Mouse (Mus musculus): ENCODE results near the gene Pex5l. TPM values are rescaled to one million over a fixed set of nuclear protein-coding genes. Genes with fewer than 3 reads are reported as not detected.

The Pex5l gene
- total and polyA plus RNA-seq, 2 experiments from 2014 or later = 0.15 to 1.5 TPM

DNA sequence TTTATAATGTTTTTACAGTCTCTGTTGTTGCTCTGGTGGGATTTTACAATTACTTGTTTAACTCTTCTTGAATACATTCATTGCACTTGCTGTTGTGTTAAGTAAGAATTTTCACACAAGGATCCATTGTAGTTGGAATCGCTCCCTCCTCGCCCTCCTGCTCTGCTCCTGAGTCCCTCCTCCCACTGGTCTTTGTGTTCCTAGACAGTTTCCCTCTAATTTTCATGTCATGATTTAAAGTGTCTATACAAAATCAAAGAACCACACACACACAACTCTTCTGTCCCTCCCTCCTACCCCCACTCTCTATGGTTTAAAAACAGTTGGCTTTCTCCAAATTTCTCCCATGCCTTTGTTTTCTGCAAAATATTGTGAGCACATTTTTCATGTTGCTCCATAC is 81.6 kb downstream of the Pex5l start:
- H3K4me3 ChIP-seq (ENCODE audit: low read depth, low read length) = no peak overlapping the region
- no peak for ATAC-seq (ENCODE audit: insufficient read depth, low read depth)
- 92% methylated on average over 2 of the region's 2 CpGs for WGBS

DNA sequence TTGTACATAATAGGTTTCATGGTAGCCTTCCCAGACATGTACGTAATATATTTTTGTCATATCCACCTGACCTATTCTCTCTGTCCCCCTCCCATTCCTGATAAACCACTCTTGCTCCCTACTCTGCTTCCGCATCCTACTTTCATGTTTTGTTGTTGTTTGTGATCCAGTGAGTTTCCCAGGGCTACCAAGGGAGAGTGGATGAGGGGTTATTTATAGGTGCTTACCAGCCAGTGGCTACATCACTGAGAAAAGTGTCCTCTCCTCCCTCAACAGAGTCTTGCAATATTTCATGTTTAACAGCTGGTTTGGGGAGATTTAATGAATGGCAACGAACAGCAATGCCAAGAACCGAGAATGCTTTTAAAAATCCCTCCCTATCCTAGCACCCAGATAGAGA is 82.0 kb downstream of the Pex5l start:
- Histone ChIP-seq H3K36me3 (replicated peaks; ENCODE audit: control insufficient read depth, insufficient read depth, low read length) (no peaks in the 10 kb centered on the region), H3K4me1 (ENCODE audit: control insufficient read depth, insufficient read depth) (no peaks in the 10 kb centered on the region), H3K9ac (replicated peaks; ENCODE audit: low read depth, low read length) (no peak overlapping the region), H3K4me3 (ENCODE audit: low read depth, low read length) (no peak overlapping the region), H3K27ac (ENCODE audit: low read depth) (no peak overlapping the region), H3K4me2 (ENCODE audit: low read depth, low read length) (no peak overlapping the region), H3K27me3 (ENCODE audit: control insufficient read depth, insufficient read depth, low read length) (no peaks in the 10 kb centered on the region), H3K9me3 (replicated peaks; ENCODE audit: control insufficient read depth, low read length) (no peaks in the 10 kb centered on the region)
- DNase-seq (ENCODE audit: low spot score) (no peak), ATAC-seq (ENCODE audit: insufficient read depth, low read depth) (no peak)
- 75% methylated on average over 4 of the region's 4 CpGs for WGBS
- TF ChIP-seq CTCF (IDR thresholded peaks at IDR 0.05; ENCODE audit: low read depth) = no peak
- no peak for TF ChIP-seq EP300 (IDR thresholded peaks at IDR 0.05; ENCODE audit: low read depth)

More for the DNA sequence above, 81.6 kb downstream of the Pex5l start:
- Histone ChIP-seq H3K9me3 (replicated peaks; ENCODE audit: control insufficient read depth, low read length) (no peaks in the 10 kb centered on the region), H3K4me2 (ENCODE audit: low read depth, low read length) (no peak overlapping the region), H3K27me3 (ENCODE audit: control insufficient read depth, insufficient read depth, low read length) (no peaks in the 10 kb centered on the region), H3K9ac (replicated peaks; ENCODE audit: low read depth, low read length) (no peak overlapping the region), H3K36me3 (replicated peaks; ENCODE audit: control insufficient read depth, insufficient read depth, low read length) (no peaks in the 10 kb centered on the region), H3K4me1 (ENCODE audit: control insufficient read depth, insufficient read depth) (no peaks in the 10 kb centered on the region), H3K27ac (ENCODE audit: low read depth) (no peak overlapping the region)
- TF ChIP-seq EP300 (IDR thresholded peaks at IDR 0.05; ENCODE audit: low read depth) = no peak
- no peak for DNase-seq (ENCODE audit: low spot score)

DNA sequence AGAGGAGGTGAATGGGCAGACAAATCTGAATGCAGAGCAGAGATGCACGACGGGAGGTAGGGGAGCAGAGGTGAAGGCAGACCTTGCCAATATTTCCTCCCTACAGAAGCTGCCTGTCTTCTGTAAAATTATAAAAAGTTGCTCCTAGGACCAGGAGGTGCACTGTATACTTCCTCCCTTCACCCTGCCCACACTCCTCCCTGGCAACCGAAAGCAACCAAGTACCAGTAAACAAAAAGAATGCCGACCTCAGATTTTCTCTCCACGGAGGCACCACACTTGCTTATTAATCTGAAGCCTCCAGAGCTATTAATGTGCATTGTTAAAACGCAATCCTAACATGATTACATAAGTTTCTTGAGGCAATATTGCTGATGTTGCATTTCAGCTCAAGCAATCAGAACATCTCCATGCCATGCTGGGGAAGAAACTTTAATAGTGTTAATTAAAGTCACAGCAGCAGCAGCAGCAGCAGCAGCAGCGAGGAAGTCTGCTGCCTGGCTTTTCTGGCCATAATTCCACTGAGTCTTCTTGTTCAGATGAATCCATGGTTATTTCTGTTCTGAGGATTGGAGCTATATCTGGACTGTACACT is 82.6 kb downstream of the Pex5l start:
- ATAC-seq (ENCODE audit: insufficient read depth, low read depth) = no peak
- no peak overlapping the region for H3K27ac ChIP-seq (ENCODE audit: low read depth)
- H3K9ac ChIP-seq (replicated peaks; ENCODE audit: low read depth, low read length) = no peak overlapping the region
- TF ChIP-seq EP300 (IDR thresholded peaks at IDR 0.05; ENCODE audit: low read depth) (no peak), CTCF (IDR thresholded peaks at IDR 0.05; ENCODE audit: low read depth) (no peak)
- H3K27me3 ChIP-seq (ENCODE audit: control insufficient read depth, insufficient read depth, low read length) = no peaks in the 10 kb centered on the region
- no peaks in the 10 kb centered on the region for H3K9me3 ChIP-seq (replicated peaks; ENCODE audit: control insufficient read depth, low read length)
- no peak overlapping the region for H3K4me3 ChIP-seq (ENCODE audit: low read depth, low read length)
- DNase-seq (ENCODE audit: low spot score) = no peak
- H3K36me3 ChIP-seq (replicated peaks; ENCODE audit: control insufficient read depth, insufficient read depth, low read length) = no peaks in the 10 kb centered on the region
- no peaks in the 10 kb centered on the region for H3K4me1 ChIP-seq (ENCODE audit: control insufficient read depth, insufficient read depth)
- no peak overlapping the region for H3K4me2 ChIP-seq (ENCODE audit: low read depth, low read length)
- 50% methylated on average over 7 of the region's 7 CpGs for WGBS

DNA sequence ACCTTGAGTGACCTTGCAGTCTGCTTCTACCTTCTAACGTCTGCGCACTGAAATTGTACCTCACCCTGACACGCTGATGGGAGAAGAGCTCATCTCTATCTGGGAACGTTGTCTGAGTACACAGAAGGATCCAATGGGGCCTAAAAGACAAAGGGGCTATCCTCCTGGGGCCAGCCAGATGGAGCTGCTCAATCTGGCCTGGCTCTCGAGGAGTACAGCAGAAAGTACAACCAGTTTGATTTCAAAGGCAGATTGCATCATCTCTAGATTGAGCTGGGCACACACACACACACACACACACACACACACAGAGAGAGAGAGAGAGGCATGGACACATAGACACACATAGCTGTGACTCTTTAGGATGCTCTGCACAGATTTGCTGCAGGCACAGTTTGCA is 94.7 kb downstream of the Pex5l start:
- no peak for ATAC-seq (ENCODE audit: insufficient read depth, low read depth)
- Histone ChIP-seq H3K9me3 (replicated peaks; ENCODE audit: control insufficient read depth, low read length) (no peaks in the 10 kb centered on the region), H3K27me3 (ENCODE audit: control insufficient read depth, insufficient read depth, low read length) (no peaks in the 10 kb centered on the region), H3K9ac (replicated peaks; ENCODE audit: low read depth, low read length) (no peak overlapping the region), H3K27ac (ENCODE audit: low read depth) (no peak overlapping the region), H3K4me3 (ENCODE audit: low read depth, low read length) (no peak overlapping the region), H3K4me1 (ENCODE audit: control insufficient read depth, insufficient read depth) (no peaks in the 10 kb centered on the region), H3K36me3 (replicated peaks; ENCODE audit: control insufficient read depth, insufficient read depth, low read length) (no peaks in the 10 kb centered on the region), H3K4me2 (ENCODE audit: low read depth, low read length) (no peak overlapping the region)
- DNase-seq (ENCODE audit: low spot score) = no peak
- TF ChIP-seq EP300 (IDR thresholded peaks at IDR 0.05; ENCODE audit: low read depth) = no peak
- no peak for TF ChIP-seq CTCF (IDR thresholded peaks at IDR 0.05; ENCODE audit: low read depth)
- 62% methylated on average over 5 of the region's 5 CpGs for WGBS

DNA sequence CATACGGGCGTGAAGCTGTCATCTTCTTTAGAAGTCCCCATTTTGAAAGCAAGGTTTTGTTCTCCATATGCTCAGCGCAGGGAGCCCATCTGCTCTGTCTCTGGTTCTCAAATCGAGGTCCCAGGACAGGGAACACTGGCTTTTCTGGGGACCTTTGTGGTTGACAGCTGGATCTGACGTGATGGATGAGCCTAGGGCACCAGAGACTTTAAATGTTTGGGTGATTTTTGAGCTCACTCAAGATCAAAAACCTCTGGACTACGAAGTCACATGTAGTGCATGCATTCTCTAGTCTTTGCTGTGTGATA is 98.3 kb downstream of the Pex5l start:
- Histone ChIP-seq H3K9me3 (replicated peaks; ENCODE audit: control insufficient read depth, low read length) (no peaks in the 10 kb centered on the region), H3K36me3 (replicated peaks; ENCODE audit: control insufficient read depth, insufficient read depth, low read length) (no peaks in the 10 kb centered on the region), H3K9ac (replicated peaks; ENCODE audit: low read depth, low read length) (no peak overlapping the region), H3K27ac (ENCODE audit: low read depth) (no peak overlapping the region), H3K4me1 (ENCODE audit: control insufficient read depth, insufficient read depth) (no peaks in the 10 kb centered on the region), H3K4me3 (ENCODE audit: low read depth, low read length) (no peak overlapping the region), H3K4me2 (ENCODE audit: low read depth, low read length) (no peak overlapping the region), H3K27me3 (ENCODE audit: control insufficient read depth, insufficient read depth, low read length) (no peaks in the 10 kb centered on the region)
- no peak for TF ChIP-seq EP300 (IDR thresholded peaks at IDR 0.05; ENCODE audit: low read depth)
- no peak for TF ChIP-seq CTCF (IDR thresholded peaks at IDR 0.05; ENCODE audit: low read depth)
- no peak for ATAC-seq (ENCODE audit: insufficient read depth, low read depth)
- WGBS = 76% methylated on average over 6 of the region's 6 CpGs
- DNase-seq (ENCODE audit: low spot score) = no peak

Measured in heart, postnatal 0 days (tissue).